Mouse (Mus musculus): Measurements from ENCODE around the gene Arhgef1. TPM values are rescaled to one million over a fixed set of nuclear protein-coding genes. Genes with fewer than 3 reads are reported as not detected.

Arhgef1 gene
- total RNA-seq, 2 experiments from 2014 or later = 79.5 to 91.5 TPM

- no peak for DNase-seq
Observed at GRCm38 (mm10) chr7:24943641-24944040, 40.9 kb downstream of the Arhgef1 start.

DNA sequence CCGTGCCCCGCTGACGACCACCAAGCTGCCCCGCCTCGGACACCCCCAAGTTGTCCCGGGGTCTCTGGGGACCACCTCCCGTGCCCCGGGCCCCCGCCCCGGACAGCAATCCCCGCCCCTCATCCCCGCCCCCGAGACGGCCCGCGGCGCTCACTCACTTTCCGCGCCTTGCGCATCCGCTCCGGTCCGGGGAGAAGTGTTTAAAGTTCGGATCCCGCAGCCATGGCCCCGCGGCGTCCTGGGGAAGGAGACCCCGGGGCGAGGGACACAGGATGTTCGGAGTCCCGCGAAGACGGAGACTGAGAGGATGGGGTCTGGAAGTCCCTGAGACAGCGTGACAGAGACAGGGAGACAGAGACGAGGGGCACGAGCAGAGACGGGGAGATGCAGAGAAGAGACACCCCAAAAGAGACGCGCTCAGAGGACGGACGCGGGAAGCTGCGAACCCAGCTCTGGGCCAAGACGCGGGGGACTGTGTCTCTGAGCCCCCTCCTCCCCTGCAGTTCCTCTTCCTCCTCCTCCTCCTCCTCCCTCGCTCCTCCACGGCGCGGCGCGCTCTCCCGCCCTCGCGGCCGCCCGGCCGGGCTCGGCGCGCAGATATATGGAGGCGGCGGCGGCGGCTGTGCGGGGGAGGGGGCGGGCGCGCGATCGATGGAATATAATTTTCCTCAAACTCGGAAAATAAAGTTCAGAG is 41.7 kb downstream of the Arhgef1 start, which contains the start of gene Gm4881:
Gene Gm4881, minus strand, starts transcription at position 238 of the 694 bp plus-strand sequence.
- no peak for DNase-seq

DNA sequence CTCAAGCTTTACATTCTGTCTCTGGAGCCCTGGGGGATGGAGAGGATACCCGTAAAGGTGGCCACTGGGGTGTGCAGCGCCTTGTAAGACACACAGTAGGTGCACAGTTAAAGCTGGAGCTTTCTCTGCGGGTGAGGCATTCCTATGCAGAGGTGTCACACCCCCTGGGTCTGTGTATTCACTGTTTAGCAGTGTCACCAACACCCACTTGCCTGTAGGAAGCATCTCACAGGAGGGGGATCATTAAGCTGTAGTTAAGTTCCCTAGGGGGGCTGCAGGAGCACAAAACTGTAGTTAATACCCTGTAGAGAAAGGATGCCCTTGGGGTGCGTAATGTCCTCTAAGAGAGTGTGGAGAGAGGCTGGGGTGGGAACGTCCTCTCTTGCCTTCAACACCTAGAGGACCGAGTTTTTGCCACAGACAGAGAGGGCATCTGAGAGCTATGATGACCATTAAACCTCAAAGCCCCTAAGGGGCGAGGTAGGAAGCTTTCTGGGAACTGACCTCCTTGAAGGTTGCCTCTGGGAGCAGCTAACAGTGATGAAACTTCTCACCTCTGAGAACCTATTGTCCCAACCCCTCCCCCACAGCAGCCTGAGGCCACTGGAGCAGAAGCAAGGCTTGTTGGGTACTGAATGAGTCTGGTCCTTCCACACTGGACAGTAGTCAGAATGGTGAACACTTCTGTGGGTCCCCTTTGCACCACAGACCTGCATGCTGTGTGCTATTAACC is 44.8 kb downstream of the Arhgef1 start:
- DNase-seq = no peak

DNA sequence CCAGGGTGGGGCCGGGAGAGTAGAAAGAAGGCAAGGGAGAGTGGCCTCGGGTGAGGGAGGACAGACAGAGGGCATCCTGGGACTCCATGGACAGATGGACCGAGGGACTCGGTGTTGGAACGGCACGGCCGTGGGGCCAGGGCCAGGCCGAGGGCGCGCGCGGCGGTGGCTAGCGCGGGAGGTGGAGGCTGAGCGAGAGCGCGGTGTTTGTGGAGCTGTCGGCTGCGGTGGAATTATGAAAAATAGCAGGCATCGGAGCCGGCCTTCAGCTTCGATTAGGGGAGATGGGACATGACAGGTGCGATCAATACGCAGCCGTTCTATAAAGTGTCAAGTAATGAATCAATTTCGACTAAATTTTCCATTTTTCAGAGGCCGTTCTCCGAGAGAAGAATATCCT is 46.1 kb downstream of the Arhgef1 start:
- no peak for DNase-seq

GRCm38 (mm10) chr7:24949958-24950623 is 47.4 kb downstream of the Arhgef1 start:
- peak; percentile 74 to 84 for DNase-seq

- no peak for DNase-seq
Observed at GRCm38 (mm10) chr7:24953966-24954365, 51.3 kb downstream of the Arhgef1 start.

DNA sequence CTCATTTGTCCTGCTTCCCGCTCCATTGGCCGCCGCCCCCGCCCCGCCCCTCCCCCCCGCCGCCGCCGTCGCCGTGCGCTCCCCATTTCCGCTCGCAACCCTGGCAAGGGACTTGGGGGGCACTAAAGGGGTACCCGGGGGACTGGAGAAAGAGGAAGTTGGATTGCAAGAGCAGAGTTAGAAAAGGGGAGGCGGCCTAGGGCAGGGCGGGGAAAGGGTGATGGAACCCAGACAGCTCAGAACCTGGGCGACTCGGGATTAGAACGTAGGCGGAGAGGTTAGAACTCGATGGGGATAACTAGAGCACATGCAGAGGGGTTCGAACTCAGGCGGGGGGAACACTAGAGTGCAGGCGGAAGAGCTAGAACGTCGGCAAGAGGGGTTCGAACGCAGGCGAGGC is 51.7 kb downstream of the Arhgef1 start:
- DNase-seq = no peak

DNA sequence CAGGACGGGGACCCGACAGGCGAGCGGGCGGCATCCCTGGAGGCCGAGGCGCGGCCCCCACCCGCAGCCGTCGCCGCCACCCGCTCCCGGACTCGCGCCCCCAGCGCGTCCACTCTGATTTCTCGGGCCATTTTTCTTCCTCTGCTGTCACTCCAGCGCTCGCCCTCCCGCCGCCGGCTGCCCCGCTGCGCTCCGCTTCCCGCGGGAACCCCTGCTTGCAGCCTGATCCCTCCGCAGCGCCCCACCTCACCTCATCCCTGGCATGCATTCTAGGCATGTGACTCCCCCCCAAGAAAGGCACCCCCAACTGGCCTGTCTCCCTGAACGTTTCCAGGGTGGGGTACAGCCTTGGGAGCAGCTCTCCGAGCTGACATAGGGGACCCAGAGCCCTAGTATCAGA is 52.5 kb downstream of the Arhgef1 start:
- DNase-seq = no peak

- no peak for DNase-seq
Observed at GRCm38 (mm10) chr7:24964288-24964687, 61.6 kb downstream of the Arhgef1 start.

DNA sequence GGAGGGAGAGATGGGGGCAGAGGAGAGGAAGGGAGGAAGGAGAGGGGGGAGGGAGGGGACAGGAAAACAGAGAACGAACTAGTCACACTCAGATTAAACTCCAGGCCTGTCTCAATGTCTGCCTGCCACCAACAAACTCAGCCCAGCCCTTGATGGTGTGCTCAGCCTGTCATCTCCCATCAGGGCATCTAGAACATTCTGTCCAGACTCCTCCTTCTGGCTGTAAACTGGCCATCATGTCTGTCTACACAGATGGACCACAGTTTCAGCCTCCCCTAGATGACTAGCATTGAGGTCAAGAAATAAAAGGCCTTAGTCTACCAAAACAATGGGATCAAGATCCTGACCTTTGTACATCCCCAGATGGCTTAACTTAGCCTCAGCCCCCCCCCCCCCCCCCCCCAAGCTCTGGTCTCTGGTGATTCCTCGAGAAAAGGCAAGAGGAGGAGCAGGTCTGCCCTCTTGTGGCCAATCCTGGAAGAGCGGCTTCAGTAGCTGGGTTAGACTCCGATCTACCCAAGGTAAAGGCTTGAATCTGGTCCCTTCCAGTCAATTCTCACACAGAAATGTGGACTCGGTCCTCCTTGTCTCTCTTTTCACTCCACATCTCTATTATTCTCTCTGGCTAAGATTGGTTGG is 62.3 kb downstream of the Arhgef1 start:
- peak; percentile 79 to 86 for DNase-seq

DNA sequence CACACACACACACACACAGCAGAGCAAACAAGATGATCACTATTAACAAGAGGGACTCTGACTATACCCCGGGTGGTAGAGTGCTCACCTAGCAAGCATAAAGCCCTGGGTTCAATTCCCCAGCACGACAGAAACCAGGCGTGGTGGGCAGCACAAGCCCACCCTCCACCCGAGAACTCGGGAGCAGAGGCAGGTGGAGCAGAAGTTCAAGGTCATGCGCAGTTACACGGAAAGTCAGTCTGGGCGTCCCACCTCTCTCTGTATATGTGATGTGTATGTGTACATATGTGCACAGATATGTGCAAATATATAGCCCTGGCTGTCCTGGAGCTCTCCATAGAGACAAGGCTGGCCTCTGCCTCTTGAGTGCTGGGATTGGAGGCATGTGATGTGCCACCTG is 65.3 kb downstream of the Arhgef1 start:
- DNase-seq = no peak

DNA sequence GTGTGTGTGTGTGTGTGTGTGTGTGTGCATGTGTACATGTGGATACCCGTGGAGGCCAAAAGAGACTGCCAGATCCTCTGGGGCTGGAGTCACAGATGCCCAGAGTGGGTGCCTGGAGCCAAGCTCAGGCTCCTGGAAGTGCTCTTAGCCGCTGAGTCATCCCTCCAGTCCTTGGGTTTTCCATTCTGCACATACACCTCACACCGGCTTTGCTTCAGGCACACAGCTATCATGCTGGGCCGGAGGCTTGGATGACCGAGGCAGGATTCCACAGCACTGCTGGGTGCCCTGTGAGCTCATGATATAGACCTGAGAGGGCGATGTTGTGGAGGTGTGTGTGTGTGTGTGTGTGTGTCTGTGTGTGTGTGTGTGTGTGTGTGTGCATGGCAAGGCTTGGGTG is 65.8 kb downstream of the Arhgef1 start:
- DNase-seq = no peak

GRCm38 (mm10) chr7:24969805-24970204 is 67.1 kb downstream of the Arhgef1 start:
- no peak for DNase-seq

DNA sequence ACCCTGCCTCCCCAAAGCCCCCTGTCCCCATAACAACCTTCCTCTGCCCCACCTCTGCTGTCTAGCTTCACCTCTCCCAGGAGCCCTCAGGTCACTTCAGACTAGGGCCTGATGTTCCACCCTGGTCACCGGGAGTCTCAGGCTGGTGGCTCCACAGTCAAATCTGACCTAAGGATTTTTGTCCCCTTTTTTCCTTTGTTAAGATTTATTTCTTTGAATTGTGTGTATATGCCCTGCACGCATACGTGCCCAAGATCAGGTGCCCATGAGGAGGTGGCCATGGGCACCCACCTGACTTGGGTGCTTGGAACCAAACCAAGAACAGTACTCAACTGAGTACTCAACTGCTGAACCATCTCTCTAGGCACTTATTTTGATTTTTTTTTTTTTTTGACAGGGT is 67.6 kb downstream of the Arhgef1 start:
- DNase-seq = no peak

GRCm38 (mm10) chr7:24971261-24971971 is 68.7 kb downstream of the Arhgef1 start:
- peak; percentile 41 to 52 for DNase-seq

GRCm38 (mm10) chr7:24971972-24972893 is 69.5 kb downstream of the Arhgef1 start, which contains the start of gene Rabac1:
TSS of gene Rabac1 (minus strand) at chr7:24972754.
- peak; percentile 91 to 93 for DNase-seq

DNA sequence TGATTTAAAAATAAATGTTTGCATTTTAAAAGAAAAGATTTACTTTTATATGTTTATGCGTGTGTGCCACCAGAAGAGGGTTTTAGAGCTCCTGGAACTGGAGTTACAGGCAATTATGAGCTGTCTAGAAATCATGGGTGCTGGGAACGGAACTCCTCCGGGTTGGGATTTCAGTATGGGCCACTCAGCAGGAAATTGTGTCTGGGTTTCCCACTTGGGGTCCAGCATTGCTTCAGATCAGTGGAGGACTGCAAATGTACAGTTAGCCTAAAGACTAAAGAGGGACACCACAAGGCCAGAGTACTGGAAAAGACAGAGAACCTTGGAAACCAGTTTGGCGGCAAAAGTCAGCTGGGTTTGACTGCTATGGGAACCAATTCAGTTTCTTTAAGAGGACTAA is 70.5 kb downstream of the Arhgef1 start:
- no peak for DNase-seq

DNA sequence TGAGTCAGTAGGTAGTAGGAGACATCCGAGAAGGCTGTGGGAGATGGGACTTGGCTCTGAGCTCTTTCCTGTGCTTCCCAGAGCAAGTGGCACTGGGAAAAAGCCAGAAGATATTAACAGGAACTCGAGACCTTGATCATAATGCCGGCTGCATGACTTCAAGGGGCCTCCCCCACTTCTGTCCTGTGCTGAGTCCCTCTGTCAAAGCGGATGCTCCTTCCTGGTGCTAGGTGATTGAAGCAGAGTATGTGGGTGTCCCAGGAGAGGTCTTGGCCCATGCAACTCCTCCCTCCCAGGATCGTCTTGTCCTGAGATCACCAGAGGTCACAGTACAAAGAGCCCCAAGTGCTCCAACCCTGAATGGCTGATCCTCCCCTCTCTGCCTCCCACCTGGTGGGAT is 71.2 kb downstream of the Arhgef1 start:
- no peak for DNase-seq

GRCm38 (mm10) chr7:24974893-24975595 is 72.3 kb downstream of the Arhgef1 start:
- peak; percentile 25 to 52 for DNase-seq
